Mouse (Mus musculus) myocyte (in vitro differentiated cells): Measurements from ENCODE around the gene Tmem117. TPM values are rescaled to one million over a fixed set of nuclear protein-coding genes. Genes with fewer than 3 reads are reported as not detected.

ENCODE experiments used
- H3K27me3 ChIP-seq: one replicate; pipeline ENCODE4 v1.6.1; 2011; ENCODE audit not compliant: control insufficient read depth, insufficient read depth, insufficient read length
- H3K36me3 ChIP-seq: one replicate; pipeline ENCODE4 v1.6.1; 2011; ENCODE audit not compliant: control insufficient read depth, insufficient read depth
- H3K4me2 ChIP-seq: one replicate; pipeline ENCODE4 v1.6.1; 2011; ENCODE audit warnings: low read depth, control low read depth
- H3K4me3 ChIP-seq: one replicate; pipeline ENCODE4 v1.5.1; 2011; ENCODE audit warnings: mild to moderate bottlenecking, control low read depth, moderate library complexity
- H3K79me2 ChIP-seq: one replicate; pipeline ENCODE4 v1.6.1; 2011; ENCODE audit not compliant: control insufficient read depth, insufficient read depth
- H3ac ChIP-seq: one replicate; pipeline ENCODE4 v1.6.1; 2011; ENCODE audit not compliant: control insufficient read depth, insufficient read length
- CEBPB ChIP-seq: IDR thresholded peaks from 2 replicates; pipeline ENCODE4 v1.6.1; 2011; ENCODE audit warnings: mild to moderate bottlenecking, moderate library complexity; ENCODE audit not compliant: poor library complexity, insufficient read depth, severe bottlenecking
- E2F4 ChIP-seq: IDR thresholded peaks from one replicate; pipeline ENCODE4 v1.6.1; 2011; ENCODE audit warnings: mild to moderate bottlenecking, control low read depth, moderate library complexity; ENCODE audit not compliant: insufficient read depth
- MAX ChIP-seq: IDR thresholded peaks from one replicate; pipeline ENCODE4 v1.6.1; 2011; ENCODE audit warnings: low read depth, mild to moderate bottlenecking, control low read depth
- MYOD1 ChIP-seq, 3 experiments: IDR thresholded peaks; one replicate each; pipeline ENCODE4 v1.6.1; 2011; ENCODE audit warnings: control low read depth in 2 of 3, low read depth in 2 of 3, mild to moderate bottlenecking in 2 of 3, moderate library complexity in 1 of 3; ENCODE audit not compliant: insufficient read length in 2 of 3, control insufficient read depth in 1 of 3
- MYOG ChIP-seq, 3 experiments: IDR thresholded peaks; one replicate each; pipeline ENCODE4 v1.6.1; 2011; ENCODE audit warnings: control low read depth in 2 of 3, low read depth in 2 of 3, mild to moderate bottlenecking in 2 of 3; ENCODE audit not compliant: insufficient read length in 2 of 3, control insufficient read depth in 1 of 3, insufficient read depth in 1 of 3
- POLR2A ChIP-seq: IDR thresholded peaks from one replicate; pipeline ENCODE4 v1.6.1; 2011; ENCODE audit warnings: low read depth, mild to moderate bottlenecking, control low read depth, moderate library complexity; ENCODE audit not compliant: insufficient read length
- POLR2AphosphoS2 ChIP-seq: IDR thresholded peaks from one replicate; pipeline ENCODE4 v1.6.1; 2011; ENCODE audit warnings: low read depth, control low read depth; ENCODE audit not compliant: insufficient read length
- REST ChIP-seq: IDR thresholded peaks from one replicate; pipeline ENCODE4 v1.6.1; 2011; ENCODE audit warnings: mild to moderate bottlenecking, control low read depth, moderate library complexity; ENCODE audit not compliant: insufficient read depth, insufficient read length
- SRF ChIP-seq: IDR thresholded peaks from one replicate; pipeline ENCODE4 v1.6.1; 2011; ENCODE audit warnings: low read depth; ENCODE audit not compliant: control insufficient read depth, insufficient read length
- TCF12 ChIP-seq: IDR thresholded peaks from one replicate; pipeline ENCODE4 v1.6.1; 2011; ENCODE audit warnings: mild to moderate bottlenecking, control low read depth; ENCODE audit not compliant: poor library complexity, insufficient read depth, severe bottlenecking
- TCF3 ChIP-seq: IDR thresholded peaks from one replicate; pipeline ENCODE4 v1.6.1; 2011; ENCODE audit warnings: low read depth, control low read depth; ENCODE audit not compliant: insufficient read length
- USF1 ChIP-seq: IDR thresholded peaks from one replicate; pipeline ENCODE4 v1.6.1; 2011; ENCODE audit warnings: low read depth, mild to moderate bottlenecking, control low read depth, moderate library complexity
- polyA plus RNA-seq: library from polyadenylated mRNA; unstranded; fragments of >200 nt; fragmentation: generic; extraction: Trizol; gene quantifications from one replicate; pipeline ENCODE4 v1.2.1, GENCODE M21; 2012; ENCODE audit warnings: missing spikeins

Gene Tmem117
- polyA plus RNA-seq, 1 experiment = 0.37 TPM

GRCm38 (mm10) chr15:94921672-94922071 is 292.6 kb downstream of the Tmem117 start:
- no peak for TF ChIP-seq MYOD1 (IDR thresholded peaks at IDR 0.05; ENCODE audit: control insufficient read depth in 1 of 3, insufficient read length in 2 of 3, low read depth in 2 of 3)
- no peaks in the 10 kb centered on the region for H3K36me3 ChIP-seq
- H3ac ChIP-seq = no peak overlapping the region
- H3K4me2 ChIP-seq = no peak overlapping the region
- no peaks in the 10 kb centered on the region for H3K27me3 ChIP-seq
- no peak overlapping the region for H3K4me3 ChIP-seq
- no peaks in the 10 kb centered on the region for H3K79me2 ChIP-seq

GRCm38 (mm10) chr15:94927986-94928385 is 299.0 kb downstream of the Tmem117 start:
- no peaks in the 10 kb centered on the region for H3K36me3 ChIP-seq
- no peaks in the 10 kb centered on the region for H3K27me3 ChIP-seq
- TF ChIP-seq POLR2A = no peak
- TF ChIP-seq MAX = no peak
- TF ChIP-seq E2F4 = no peak
- TF ChIP-seq USF1 = no peak
- no peak for TF ChIP-seq POLR2AphosphoS2
- TF ChIP-seq MYOD1 (IDR thresholded peaks at IDR 0.05; ENCODE audit: control insufficient read depth in 1 of 3, insufficient read length in 2 of 3, low read depth in 2 of 3) = no peak
- no peak for TF ChIP-seq MYOG (IDR thresholded peaks at IDR 0.05; ENCODE audit: control insufficient read depth in 1 of 3, insufficient read depth in 1 of 3, insufficient read length in 2 of 3, low read depth in 2 of 3)
- no peak for TF ChIP-seq TCF12
- no peak for TF ChIP-seq SRF
- TF ChIP-seq REST = no peak
- no peak for TF ChIP-seq CEBPB
- no peak for TF ChIP-seq TCF3
- H3K4me2 ChIP-seq = no peak overlapping the region
- H3ac ChIP-seq = no peak overlapping the region
- no peaks in the 10 kb centered on the region for H3K79me2 ChIP-seq
- no peak overlapping the region for H3K4me3 ChIP-seq

- Histone ChIP-seq H3ac (no peak overlapping the region), H3K79me2 (no peaks in the 10 kb centered on the region), H3K36me3 (no peaks in the 10 kb centered on the region), H3K27me3 (no peaks in the 10 kb centered on the region), H3K4me3 (no peak overlapping the region), H3K4me2 (no peak overlapping the region)
- TF ChIP-seq E2F4 (no peak), POLR2A (no peak), MYOD1 (IDR thresholded peaks at IDR 0.05; ENCODE audit: control insufficient read depth in 1 of 3, insufficient read length in 2 of 3, low read depth in 2 of 3) (no peak), MYOG (IDR thresholded peaks at IDR 0.05; ENCODE audit: control insufficient read depth in 1 of 3, insufficient read depth in 1 of 3, insufficient read length in 2 of 3, low read depth in 2 of 3) (no peak), MAX (no peak), CEBPB (no peak), POLR2AphosphoS2 (no peak), TCF3 (no peak), REST (no peak), TCF12 (no peak)
These were observed 301.7 kb downstream of the Tmem117 start for GRCm38 (mm10) chr15:94930743-94931142.

- H3K27me3 ChIP-seq = no peaks in the 10 kb centered on the region
- no peaks in the 10 kb centered on the region for H3K79me2 ChIP-seq
- no peak overlapping the region for H3K4me2 ChIP-seq
- no peaks in the 10 kb centered on the region for H3K36me3 ChIP-seq
- no peak overlapping the region for H3ac ChIP-seq
- no peak overlapping the region for H3K4me3 ChIP-seq
- TF ChIP-seq MYOD1 (IDR thresholded peaks at IDR 0.05; ENCODE audit: control insufficient read depth in 1 of 3, insufficient read length in 2 of 3, low read depth in 2 of 3) (no peak), REST (no peak), TCF3 (no peak), CEBPB (no peak), POLR2A (no peak), POLR2AphosphoS2 (no peak), E2F4 (no peak), TCF12 (no peak)
These were observed 304.0 kb downstream of the Tmem117 start for GRCm38 (mm10) chr15:94933044-94933443.

- Histone ChIP-seq H3ac (no peak overlapping the region), H3K4me2 (no peak overlapping the region), H3K4me3 (no peak overlapping the region), H3K27me3 (no peaks in the 10 kb centered on the region), H3K36me3 (no peaks in the 10 kb centered on the region), H3K79me2 (no peaks in the 10 kb centered on the region)
- TF ChIP-seq TCF12 (no peak), MAX (no peak), TCF3 (no peak), POLR2AphosphoS2 (no peak), POLR2A (no peak), CEBPB (no peak), MYOD1 (IDR thresholded peaks at IDR 0.05; ENCODE audit: control insufficient read depth in 1 of 3, insufficient read length in 2 of 3, low read depth in 2 of 3) (no peak), USF1 (no peak), MYOG (IDR thresholded peaks at IDR 0.05; ENCODE audit: control insufficient read depth in 1 of 3, insufficient read depth in 1 of 3, insufficient read length in 2 of 3, low read depth in 2 of 3) (no peak), SRF (no peak), REST (no peak), E2F4 (no peak)
These were observed 304.4 kb downstream of the Tmem117 start for GRCm38 (mm10) chr15:94933480-94933879.
